Mouse (Mus musculus) cerebellum, adult 8-10 months (tissue): ENCODE data around the gene Dusp22.

Source experiments
- DNase-seq: peaks from one replicate; pipeline ENCODE4 v3.0.0; 2022

Dusp22 gene

GRCm38 (mm10) chr13:30752581-30753187, 92.9 kb downstream of the Dusp22 start:
- DNase-seq, result no peak

GRCm38 (mm10) chr13:30753441-30753840, 93.6 kb downstream of the Dusp22 start:
- DNase-seq, result no peak

DNA sequence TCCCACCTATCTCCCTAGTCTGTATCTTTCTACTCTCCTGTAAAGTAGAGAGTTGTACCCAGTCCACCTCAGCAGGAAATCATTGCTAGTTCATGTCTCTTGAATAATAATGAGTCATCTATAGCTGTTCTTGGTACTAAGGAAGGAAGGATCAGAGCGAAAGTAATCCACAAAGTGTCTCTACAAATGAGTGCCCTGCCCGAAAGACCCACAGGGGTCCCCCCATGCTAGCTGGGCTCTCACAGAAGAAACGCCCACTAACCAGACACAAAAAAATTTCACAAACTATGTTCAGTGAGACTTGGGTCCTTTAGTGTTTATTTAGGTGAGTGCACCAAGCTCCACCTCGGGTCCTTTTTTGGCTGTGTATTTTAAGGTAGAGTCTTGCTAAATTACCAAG, 94.3 kb downstream of the Dusp22 start:
- DNase-seq, result no peak

- DNase-seq, result no peak
These were observed 95.2 kb downstream of the Dusp22 start for GRCm38 (mm10) chr13:30754825-30755476.

DNA sequence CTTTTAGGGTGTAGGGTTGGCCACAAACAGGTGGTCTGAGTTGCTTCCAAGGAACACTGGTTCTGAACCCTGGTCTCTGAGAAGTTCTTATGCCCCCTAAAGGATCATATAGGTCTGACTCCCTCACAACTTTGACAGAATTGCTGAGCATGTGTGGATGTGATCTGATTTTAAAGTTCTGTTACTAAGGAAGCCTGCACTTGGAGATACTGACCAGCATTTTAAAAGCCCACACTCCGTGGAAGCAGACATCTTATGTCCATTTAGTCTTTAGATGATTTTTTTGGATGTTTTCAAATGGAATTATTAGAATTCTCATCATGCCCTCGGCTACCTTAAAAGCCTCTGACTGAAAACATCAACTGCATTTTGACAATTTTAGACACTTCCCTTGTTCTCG, 95.8 kb downstream of the Dusp22 start:
- DNase-seq, result no peak

- DNase-seq, result no peak
These were observed 96.3 kb downstream of the Dusp22 start for GRCm38 (mm10) chr13:30755998-30756639.

DNA sequence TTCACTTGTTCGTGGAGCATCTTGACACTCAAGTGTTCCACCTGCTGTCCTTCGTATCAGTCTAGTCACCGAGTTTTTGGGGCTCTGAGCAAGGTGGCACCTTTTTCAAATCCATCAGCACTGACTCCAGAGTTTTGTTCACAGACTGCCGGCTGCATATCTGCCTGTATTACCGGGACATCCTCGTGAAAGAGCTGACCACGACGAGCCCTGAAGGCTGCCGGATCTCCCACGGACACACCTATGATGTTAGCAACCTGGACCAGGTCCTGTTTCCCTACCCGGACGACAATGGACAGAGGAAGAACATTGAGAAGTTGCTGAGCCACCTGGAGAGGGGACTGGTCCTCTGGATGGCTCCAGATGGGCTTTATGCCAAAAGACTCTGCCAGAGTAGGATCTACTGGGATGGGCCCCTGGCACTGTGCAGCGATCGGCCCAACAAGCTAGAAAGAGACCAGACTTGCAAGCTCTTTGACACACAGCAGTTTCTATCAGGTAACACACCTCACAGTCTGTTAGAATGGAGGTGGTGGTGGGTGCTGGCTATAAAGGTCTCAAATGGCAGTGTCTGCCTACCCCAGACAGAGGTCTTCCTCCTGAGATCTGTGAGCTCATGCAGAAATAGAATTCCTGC, 97.6 kb downstream of the Dusp22 start:
- no peak for DNase-seq

- no peak for DNase-seq
These were observed 99.1 kb downstream of the Dusp22 start for GRCm38 (mm10) chr13:30758789-30759381.

DNA sequence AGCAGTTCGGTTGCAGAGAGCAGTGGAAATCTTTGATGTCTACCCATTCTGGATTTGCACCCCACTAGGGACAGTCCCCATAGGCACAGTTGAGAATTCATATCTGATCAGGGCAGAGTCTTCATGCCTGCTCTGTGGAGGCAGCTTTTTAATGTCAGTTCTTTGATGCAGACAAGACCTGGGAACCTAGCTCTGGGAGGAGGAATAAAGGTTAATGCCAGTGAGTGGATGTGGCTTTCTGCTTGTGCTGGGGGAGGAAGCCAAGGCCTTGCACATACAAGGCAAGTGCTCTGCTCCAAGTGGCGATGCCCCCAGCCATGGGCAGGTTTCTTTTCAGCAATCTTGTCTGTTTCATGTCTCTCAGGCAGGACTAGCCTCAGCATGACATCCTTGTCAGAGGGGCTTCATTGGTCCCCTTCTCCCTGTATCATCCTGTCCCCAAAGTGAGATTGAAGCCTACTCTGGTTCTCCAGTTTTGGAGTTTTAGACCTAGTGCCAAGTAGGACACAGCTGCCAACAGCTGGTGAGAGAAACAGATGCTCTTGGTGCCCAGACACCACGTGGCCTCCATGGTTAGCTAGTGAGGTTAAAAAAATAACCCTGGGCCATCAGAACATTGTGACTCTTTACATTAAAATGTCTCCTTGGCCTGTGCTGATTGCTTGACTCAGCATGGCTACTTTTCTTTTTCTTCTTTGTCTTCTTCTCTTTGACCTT, 100.7 kb downstream of the Dusp22 start:
- no peak for DNase-seq
